Mouse (Mus musculus): Measurements from ENCODE around the gene Afap1l2. TPM values are rescaled to one million over a fixed set of nuclear protein-coding genes. Genes with fewer than 3 reads are reported as not detected.

The Afap1l2 gene
- total and polyA plus RNA-seq, 2 experiments from 2014 or later: 8.1 to 15.3 TPM

DNA sequence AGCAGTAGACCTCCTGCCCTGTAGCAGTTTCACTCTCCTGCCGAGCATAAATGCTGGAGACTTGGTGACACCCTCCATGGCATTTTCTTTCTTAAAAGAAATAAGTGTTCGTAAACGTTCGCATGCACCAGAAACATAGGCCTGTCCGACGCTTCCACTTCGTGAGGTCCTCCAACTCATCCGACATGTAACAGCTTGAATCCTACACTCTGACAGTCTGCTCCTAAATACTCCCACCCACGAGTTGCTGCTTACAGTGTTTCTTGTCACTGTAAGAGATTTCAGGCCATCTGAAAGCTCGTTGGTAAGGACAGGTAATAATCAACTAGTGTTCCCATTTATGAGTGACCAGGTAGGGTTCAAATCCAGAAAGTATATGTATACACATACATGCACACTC lies 120.1 kb downstream of the Afap1l2 start:
- Histone ChIP-seq H3K4me1 (ENCODE audit: insufficient read depth, low read length) (no peaks in the 10 kb centered on the region), H3K36me3 (ENCODE audit: insufficient read depth, low read length) (no peaks in the 10 kb centered on the region), H3K27me3 (ENCODE audit: insufficient read depth, low read length) (no peaks in the 10 kb centered on the region), H3K4me2 (ENCODE audit: low read depth, low read length, poor library complexity, severe bottlenecking) (no peak overlapping the region), H3K9ac (replicated peaks; ENCODE audit: low read length, poor library complexity, severe bottlenecking) (no peak overlapping the region), H3K9me3 (ENCODE audit: low read length) (no peaks in the 10 kb centered on the region), H3K27ac (ENCODE audit: low read depth, low read length) (no peak overlapping the region), H3K4me3 (ENCODE audit: low read depth, low read length) (no peak overlapping the region)
- WGBS: 82% methylated on average over 10 of the region's 10 CpGs
- ATAC-seq (ENCODE audit: low FRiP score): no peak
- TF ChIP-seq CTCF (IDR thresholded peaks at IDR 0.05): no peak
- no peak for DNase-seq (ENCODE audit: low spot score)

DNA sequence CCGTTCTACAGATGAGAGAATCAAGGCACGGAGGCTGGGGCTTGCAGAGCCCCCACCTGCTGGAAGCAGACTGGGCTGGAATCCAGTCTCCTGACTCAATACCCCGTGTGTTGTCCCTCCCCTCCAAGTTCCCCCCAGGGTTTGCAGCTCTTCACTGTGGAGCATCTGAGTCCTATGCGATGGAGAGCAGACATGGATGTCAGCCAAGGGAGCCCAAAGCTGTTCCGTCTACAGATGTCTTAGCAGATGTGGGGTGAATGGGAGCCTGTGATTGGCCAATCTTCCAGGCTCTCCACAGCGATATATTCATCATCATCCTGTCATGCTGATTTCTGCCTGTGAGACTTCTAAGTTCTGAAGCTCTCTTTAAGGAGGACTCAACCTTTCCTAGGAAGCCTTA lies 130.7 kb downstream of the Afap1l2 start:
- Histone ChIP-seq H3K9ac (replicated peaks; ENCODE audit: low read length, poor library complexity, severe bottlenecking) (no peak overlapping the region), H3K27me3 (ENCODE audit: insufficient read depth, low read length) (peaks cover 41% of the 10 kb centered on the region), H3K27ac (ENCODE audit: low read depth, low read length) (no peak overlapping the region), H3K4me2 (ENCODE audit: low read depth, low read length, poor library complexity, severe bottlenecking) (no peak overlapping the region), H3K9me3 (ENCODE audit: low read length) (no peaks in the 10 kb centered on the region), H3K4me1 (ENCODE audit: insufficient read depth, low read length) (peaks cover 7% of the 10 kb centered on the region; the same call in 1 of the 2 replicates), H3K36me3 (ENCODE audit: insufficient read depth, low read length) (no peaks in the 10 kb centered on the region), H3K4me3 (ENCODE audit: low read depth, low read length) (no peak overlapping the region)
- ATAC-seq (ENCODE audit: low FRiP score): no peak
- DNase-seq (ENCODE audit: low spot score): peak; percentile 12
- 53% methylated on average over 6 of the region's 6 CpGs for WGBS
- TF ChIP-seq CTCF (IDR thresholded peaks at IDR 0.05): no peak

DNA sequence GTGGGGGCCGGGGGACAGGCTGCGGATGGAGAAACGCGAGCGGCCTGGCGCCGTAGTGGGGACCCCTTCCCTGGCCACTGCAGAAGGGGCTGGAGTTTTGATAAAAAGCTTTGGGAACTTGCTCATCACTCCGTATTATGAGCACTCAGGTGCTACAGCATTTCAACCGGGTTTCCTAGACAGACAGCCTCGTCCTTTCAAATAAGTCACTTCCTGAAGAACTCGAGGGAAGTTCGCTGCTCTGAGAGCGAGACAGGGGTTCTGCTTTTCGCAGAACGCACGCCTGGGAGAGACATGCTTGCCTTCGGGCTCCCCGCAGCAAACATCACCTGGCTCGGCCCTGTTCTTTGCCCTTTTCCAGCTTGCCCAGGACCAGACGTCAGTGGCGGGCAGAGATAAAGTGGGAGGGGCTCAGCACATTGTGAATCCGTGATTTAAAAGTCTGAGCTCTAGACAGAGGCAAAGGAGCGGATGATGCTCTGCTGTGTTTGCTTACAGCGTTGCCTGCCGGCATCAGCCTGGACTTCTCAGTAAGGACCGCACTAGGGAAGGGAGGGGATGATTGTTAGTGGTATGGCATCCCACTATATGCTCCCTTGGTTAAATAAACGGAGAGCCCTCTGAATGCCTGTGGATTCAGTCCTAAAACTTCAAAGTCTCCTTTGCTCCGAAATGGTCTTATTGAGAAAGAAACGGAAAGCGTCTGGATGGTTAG lies 133.3 kb downstream of the Afap1l2 start:
- H3K27me3 ChIP-seq (ENCODE audit: insufficient read depth, low read length): peaks cover 46% of the 10 kb centered on the region
- DNase-seq (ENCODE audit: low spot score) (no peak), ATAC-seq (ENCODE audit: low FRiP score) (no peak)
- no peaks in the 10 kb centered on the region for H3K36me3 ChIP-seq (ENCODE audit: insufficient read depth, low read length)
- WGBS: 7% methylated on average over 30 of the region's 30 CpGs
- H3K4me1 ChIP-seq (ENCODE audit: insufficient read depth, low read length): peaks cover 7% of the 10 kb centered on the region; the same call in 1 of the 2 replicates
- H3K27ac ChIP-seq (ENCODE audit: low read depth, low read length): no peak overlapping the region
- H3K4me2 ChIP-seq (ENCODE audit: low read depth, low read length, poor library complexity, severe bottlenecking): peak overlapping the region; percentile 99
- H3K4me3 ChIP-seq (ENCODE audit: low read depth, low read length): peak overlapping the region; percentile 48
- TF ChIP-seq CTCF (IDR thresholded peaks at IDR 0.05): no peak
- 0 out of 2 replicates have a peak overlapping the region, but pooled peaks have one; percentile 39 for H3K9ac ChIP-seq (replicated peaks; ENCODE audit: low read length, poor library complexity, severe bottlenecking)
- H3K9me3 ChIP-seq (ENCODE audit: low read length): no peaks in the 10 kb centered on the region

DNA sequence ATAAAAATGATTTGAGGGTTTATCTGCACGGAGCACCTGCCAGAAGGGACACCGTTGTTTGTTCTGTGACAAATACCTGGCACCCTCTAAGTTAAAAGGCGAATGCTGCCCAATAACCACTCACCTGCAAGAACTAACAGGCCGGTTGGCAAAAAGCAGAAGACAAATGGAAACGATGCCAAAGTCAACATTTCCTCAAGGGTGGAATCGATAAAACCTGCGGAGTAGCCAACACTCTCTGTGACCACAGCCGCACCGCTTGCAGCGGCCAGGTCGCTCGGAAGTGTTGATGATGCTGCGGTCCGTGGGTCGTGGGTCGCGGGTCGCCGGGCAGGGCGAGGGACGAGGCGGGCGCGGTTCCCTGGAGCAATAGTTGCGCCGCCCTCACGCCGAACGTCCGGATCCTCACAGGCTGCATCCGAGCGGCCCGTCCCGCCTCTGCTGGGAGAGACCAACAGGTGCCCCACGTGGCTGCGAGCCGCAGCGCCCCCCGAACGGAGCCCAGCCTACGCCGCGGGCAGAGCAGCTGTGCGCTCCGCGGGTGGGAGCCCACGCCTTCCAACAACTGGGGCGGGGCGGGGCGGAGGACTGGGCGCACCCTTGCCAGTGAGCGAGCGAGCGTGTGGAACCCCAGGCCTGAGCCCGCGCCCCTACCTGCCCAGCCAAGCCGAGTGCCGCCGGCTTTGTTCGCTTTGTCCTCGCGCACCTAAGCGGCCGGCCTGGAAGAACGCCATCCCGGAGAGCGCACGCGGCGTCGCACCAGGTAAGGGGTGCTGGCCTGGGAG lies 134.0 kb downstream of the Afap1l2 start, which contains the start of gene Vwa2:
Gene Vwa2 (plus strand): TSS at position 434 of the 785 bp plus-strand sequence.
- TF ChIP-seq CTCF (IDR thresholded peaks at IDR 0.05): no peak
- H3K27me3 ChIP-seq (ENCODE audit: insufficient read depth, low read length): peaks cover 46% of the 10 kb centered on the region
- no peak within 1 kb of the TSS for H3K27ac ChIP-seq (ENCODE audit: low read depth, low read length)
- DNase-seq (ENCODE audit: low spot score) (no peak), ATAC-seq (ENCODE audit: low FRiP score) (0 out of 2 replicates have a peak, but pooled peaks have one; percentile 34)
- peak within 1 kb of the TSS; percentile 39; the same call in 1 of the 2 replicates for H3K9ac ChIP-seq (replicated peaks; ENCODE audit: low read length, poor library complexity, severe bottlenecking)
- peak within 1 kb of the TSS; percentile 99 for H3K4me2 ChIP-seq (ENCODE audit: low read depth, low read length, poor library complexity, severe bottlenecking)
- H3K36me3 ChIP-seq (ENCODE audit: insufficient read depth, low read length): no peaks in the 10 kb centered on the region
- peak within 1 kb of the TSS; percentile 48 for H3K4me3 ChIP-seq (ENCODE audit: low read depth, low read length)
- H3K9me3 ChIP-seq (ENCODE audit: low read length): no peaks in the 10 kb centered on the region
- WGBS: 3% methylated on average over 66 of the region's 71 CpGs
- peaks cover 7% of the 10 kb centered on the region; the same call in 1 of the 2 replicates for H3K4me1 ChIP-seq (ENCODE audit: insufficient read depth, low read length)

DNA sequence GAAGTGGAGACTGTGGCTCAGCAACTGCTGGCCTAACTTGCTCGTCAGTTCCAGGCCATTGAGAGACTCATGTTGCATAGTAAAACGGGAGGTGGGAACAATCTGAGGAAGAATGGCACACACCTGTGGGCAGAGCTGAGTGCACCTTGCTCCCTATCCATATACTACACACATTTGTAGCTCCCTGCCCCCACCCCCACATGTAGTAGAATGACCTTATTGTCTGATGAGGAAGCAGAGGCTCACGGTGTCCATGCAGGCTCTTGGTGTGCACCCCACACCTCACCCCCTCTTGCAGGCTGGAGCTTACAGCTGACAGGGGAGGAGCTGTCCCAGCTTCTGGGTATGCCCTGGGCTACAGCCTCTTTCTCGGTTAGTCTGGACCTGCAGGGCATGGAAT lies 140.3 kb downstream of the Afap1l2 start:
- Histone ChIP-seq H3K9me3 (ENCODE audit: low read length) (no peaks in the 10 kb centered on the region), H3K4me3 (ENCODE audit: low read depth, low read length) (no peak overlapping the region), H3K27me3 (ENCODE audit: insufficient read depth, low read length) (peaks cover 9% of the 10 kb centered on the region), H3K4me1 (ENCODE audit: insufficient read depth, low read length) (no peaks in the 10 kb centered on the region), H3K9ac (replicated peaks; ENCODE audit: low read length, poor library complexity, severe bottlenecking) (no peak overlapping the region), H3K4me2 (ENCODE audit: low read depth, low read length, poor library complexity, severe bottlenecking) (no peak overlapping the region), H3K27ac (ENCODE audit: low read depth, low read length) (no peak overlapping the region), H3K36me3 (ENCODE audit: insufficient read depth, low read length) (no peaks in the 10 kb centered on the region)
- 75% methylated on average over 4 of the region's 4 CpGs for WGBS
- ATAC-seq (ENCODE audit: low FRiP score) (no peak), DNase-seq (ENCODE audit: low spot score) (no peak)
- TF ChIP-seq CTCF (IDR thresholded peaks at IDR 0.05): no peak

Other genes with a start within 250 kb of the Afap1l2 start
- gene Ccdc186, start 186.0 kb downstream of the Afap1l2 start, total RNA-seq (2014; rRNA removed): 13.5 and 30.1 TPM in 2 replicates
- gene Ccdc186, start 186.0 kb downstream of the Afap1l2 start, polyA plus RNA-seq (2015; fragmentation: Nextera tagmentation; extraction: Ambion mirVana): 16.8 and 20.8 TPM in 2 replicates
- 0.85 and 0.99 TPM in 2 replicates for gene Tdrd1, start 182.0 kb downstream of the Afap1l2 start, total RNA-seq (2014; rRNA removed)
- 0.52 and 0.88 TPM in 2 replicates for gene Tdrd1, start 182.0 kb downstream of the Afap1l2 start, polyA plus RNA-seq (2015; fragmentation: Nextera tagmentation; extraction: Ambion mirVana)
- gene Vwa2, start 134.0 kb downstream of the Afap1l2 start, total RNA-seq (2014; rRNA removed): 0.77 and 1.4 TPM in 2 replicates
- gene Vwa2, start 134.0 kb downstream of the Afap1l2 start, polyA plus RNA-seq (2015; fragmentation: Nextera tagmentation; extraction: Ambion mirVana): 0.37 and 0.68 TPM in 2 replicates

Data from midbrain, postnatal 0 days (tissue).